Mouse (Mus musculus) neural tube, embryonic 11.5 days (tissue): Measurements from ENCODE around the gene Fhl1. TPM values are rescaled to one million over a fixed set of nuclear protein-coding genes. Genes with fewer than 3 reads are reported as not detected.

Source experiments
- ATAC-seq: fragments of 200-750 bp; cut with Nextera tagmentation; 2 replicates; pipeline ENCODE4 v1.8.0; 2017; ENCODE audit warnings: moderate number of reproducible peaks, mild to moderate bottlenecking, moderate TSS enrichment, moderate library complexity; ENCODE audit not compliant: insufficient read depth, low FRiP score, low TSS enrichment
- DNase-seq: peaks from one replicate; pipeline ENCODE4 v3.0.0-alpha.2; 2015; ENCODE audit warnings: low spot score
- H3K27ac ChIP-seq: fragments of 300-500 bp; sonication (generic); 2 replicates; pipeline ENCODE4 v1.5.1; 2014; ENCODE audit warnings: low read depth, mild to moderate bottlenecking, low read length
- H3K27me3 ChIP-seq: fragments of 300-500 bp; sonication (generic); 2 replicates; pipeline ENCODE4 v1.6.1; 2014; ENCODE audit warnings: mild to moderate bottlenecking, low read length, mixed read lengths; ENCODE audit not compliant: control insufficient read depth, insufficient read depth
- H3K36me3 ChIP-seq: fragments of 300-500 bp; sonication (generic); 2 replicates; pipeline ENCODE4 v1.6.1; 2014; ENCODE audit warnings: mild to moderate bottlenecking, low read length, moderate library complexity, mixed read lengths; ENCODE audit not compliant: control insufficient read depth, insufficient read depth
- H3K4me1 ChIP-seq: fragments of 300-500 bp; sonication (generic); 2 replicates; pipeline ENCODE4 v1.6.1; 2014; ENCODE audit warnings: low read length, mixed read lengths; ENCODE audit not compliant: control insufficient read depth, insufficient read depth
- H3K4me2 ChIP-seq: fragments of 300-500 bp; sonication (generic); 2 replicates; pipeline ENCODE4 v1.6.1; 2014; ENCODE audit warnings: low read depth, mild to moderate bottlenecking, moderate library complexity
- H3K4me3 ChIP-seq: fragments of 300-500 bp; sonication (generic); 2 replicates; pipeline ENCODE4 v1.5.1; 2014; ENCODE audit warnings: low read depth, low read length
- H3K9ac ChIP-seq: fragments of 300-500 bp; sonication (generic); 2 replicates; pipeline ENCODE4 v1.6.1; 2014; ENCODE audit warnings: mild to moderate bottlenecking, low read length
- H3K9me3 ChIP-seq: fragments of 300-500 bp; sonication (generic); 2 replicates; pipeline ENCODE4 v1.6.1; 2016; ENCODE audit warnings: low read length; ENCODE audit not compliant: control insufficient read depth
- WGBS: fragments of 180-500 bp; shearing (Covaris S2); extraction: QIAGEN DNeasy Blood & Tissue Kit; methylation state at CpG from one replicate; pipeline ENCODE4 v1.1.7; 2014; 5-methylcytosine and 5-hydroxymethylcytosine counted together
- polyA plus RNA-seq: library from polyadenylated mRNA; unstranded; fragments of >200 nt; fragmentation: Nextera tagmentation; extraction: Ambion mirVana; gene quantifications from 2 replicates; pipeline ENCODE4 v1.2.1, GENCODE M21; 2014

The Fhl1 gene
- polyA plus RNA-seq, 1 experiment from 2014 or later = 89.6 TPM

- 85% methylated on average over 8 of the region's 8 CpGs for WGBS
- Histone ChIP-seq H3K4me2 (no peak overlapping the region), H3K9ac (no peak overlapping the region), H3K27ac (no peak overlapping the region), H3K4me1 (no peaks in the 10 kb centered on the region), H3K27me3 (no peaks in the 10 kb centered on the region), H3K4me3 (no peak overlapping the region), H3K9me3 (no peaks in the 10 kb centered on the region), H3K36me3 (no peaks in the 10 kb centered on the region)
- ATAC-seq (no peak), DNase-seq (no peak)
Observed at GRCm38 (mm10) chrX:56703965-56704562, 27.5 kb upstream of the Fhl1 start.

- no peak overlapping the region for H3K9ac ChIP-seq
- no peak overlapping the region for H3K27ac ChIP-seq
- H3K9me3 ChIP-seq = no peaks in the 10 kb centered on the region
- 82% methylated on average over 6 of the region's 6 CpGs for WGBS
- H3K36me3 ChIP-seq = no peaks in the 10 kb centered on the region
- no peaks in the 10 kb centered on the region for H3K4me1 ChIP-seq
- no peak overlapping the region for H3K4me3 ChIP-seq
- ATAC-seq (no peak), DNase-seq (no peak)
- no peaks in the 10 kb centered on the region for H3K27me3 ChIP-seq
- no peak overlapping the region for H3K4me2 ChIP-seq
Observed at GRCm38 (mm10) chrX:56708592-56709370, 22.8 kb upstream of the Fhl1 start.

GRCm38 (mm10) chrX:56710522-56710921 lies 21.1 kb upstream of the Fhl1 start:
- no peaks in the 10 kb centered on the region for H3K9me3 ChIP-seq
- no peak overlapping the region for H3K9ac ChIP-seq
- 87% methylated on average over 1 of the region's 1 CpGs for WGBS
- no peak for ATAC-seq
- no peak overlapping the region for H3K4me3 ChIP-seq
- no peak for DNase-seq
- H3K4me2 ChIP-seq = no peak overlapping the region
- no peaks in the 10 kb centered on the region for H3K4me1 ChIP-seq
- H3K27me3 ChIP-seq = no peaks in the 10 kb centered on the region
- no peak overlapping the region for H3K27ac ChIP-seq
- no peaks in the 10 kb centered on the region for H3K36me3 ChIP-seq

GRCm38 (mm10) chrX:56712666-56713065 lies 18.9 kb upstream of the Fhl1 start:
- Histone ChIP-seq H3K4me3 (no peak overlapping the region), H3K9ac (no peak overlapping the region), H3K9me3 (no peaks in the 10 kb centered on the region), H3K27ac (no peak overlapping the region), H3K27me3 (no peaks in the 10 kb centered on the region), H3K4me1 (no peaks in the 10 kb centered on the region), H3K4me2 (no peak overlapping the region), H3K36me3 (no peaks in the 10 kb centered on the region)
- WGBS = 75% methylated on average over 1 of the region's 1 CpGs
- no peak for ATAC-seq
- no peak for DNase-seq

GRCm38 (mm10) chrX:56722559-56722958 lies 9.0 kb upstream of the Fhl1 start:
- no peak for ATAC-seq

GRCm38 (mm10) chrX:56728507-56728906 lies 3.1 kb upstream of the Fhl1 start:
- no peaks in the 10 kb centered on the region for H3K4me1 ChIP-seq
- no peaks in the 10 kb centered on the region for H3K36me3 ChIP-seq
- H3K9me3 ChIP-seq = no peaks in the 10 kb centered on the region
- ATAC-seq (no peak), DNase-seq (no peak)
- WGBS = 82% methylated on average over 3 of the region's 3 CpGs
- no peak overlapping the region for H3K27ac ChIP-seq
- H3K4me3 ChIP-seq = no peak overlapping the region
- H3K9ac ChIP-seq = no peak overlapping the region
- H3K27me3 ChIP-seq = no peaks in the 10 kb centered on the region
- no peak overlapping the region for H3K4me2 ChIP-seq

More at GRCm38 (mm10) chrX:56722559-56722958, 9.0 kb upstream of the Fhl1 start:
- Histone ChIP-seq H3K4me2 (no peak overlapping the region), H3K36me3 (no peaks in the 10 kb centered on the region), H3K27ac (no peak overlapping the region), H3K9ac (no peak overlapping the region), H3K4me1 (no peaks in the 10 kb centered on the region), H3K4me3 (no peak overlapping the region), H3K27me3 (no peaks in the 10 kb centered on the region), H3K9me3 (no peaks in the 10 kb centered on the region)
- DNase-seq = no peak
- 87% methylated on average over 8 of the region's 8 CpGs for WGBS

GRCm38 (mm10) chrX:56730828-56731305 lies 720 bp upstream of the Fhl1 start:
- ATAC-seq = peak; percentile 53
- WGBS = 19% methylated on average over 10 of the region's 10 CpGs
- H3K4me2 ChIP-seq = peak overlapping the region; percentile 43
- no peaks in the 10 kb centered on the region for H3K27me3 ChIP-seq
- no peaks in the 10 kb centered on the region for H3K9me3 ChIP-seq
- peak overlapping the region; percentile 47 for H3K4me3 ChIP-seq
- no peaks in the 10 kb centered on the region for H3K36me3 ChIP-seq
- no peaks in the 10 kb centered on the region for H3K4me1 ChIP-seq
- H3K9ac ChIP-seq = peak overlapping the region; percentile 61
- H3K27ac ChIP-seq = peak overlapping the region; percentile 70
- no peak for DNase-seq

- Histone ChIP-seq H3K27me3 (no peaks in the 10 kb centered on the region), H3K27ac (no peak overlapping the region), H3K36me3 (no peaks in the 10 kb centered on the region), H3K4me1 (no peaks in the 10 kb centered on the region), H3K4me2 (peak overlapping the region; percentile 49), H3K9ac (peak overlapping the region; percentile 66), H3K4me3 (peak overlapping the region; percentile 47), H3K9me3 (no peaks in the 10 kb centered on the region)
- DNase-seq (no peak), ATAC-seq (no peak)
- WGBS = 24% methylated on average over 3 of the region's 3 CpGs
Observed at GRCm38 (mm10) chrX:56732401-56732800, 814 bp downstream of the Fhl1 start.

- H3K4me2 ChIP-seq = no peak overlapping the region
- H3K4me1 ChIP-seq = no peaks in the 10 kb centered on the region
- no peak overlapping the region for H3K4me3 ChIP-seq
- no peak overlapping the region for H3K9ac ChIP-seq
- no peak overlapping the region for H3K27ac ChIP-seq
- no peaks in the 10 kb centered on the region for H3K27me3 ChIP-seq
- no peak for ATAC-seq
- no peaks in the 10 kb centered on the region for H3K9me3 ChIP-seq
- DNase-seq = no peak
- 21% methylated on average over 5 of the region's 5 CpGs for WGBS
- H3K36me3 ChIP-seq = no peaks in the 10 kb centered on the region
Observed at GRCm38 (mm10) chrX:56734436-56734835, 2.8 kb downstream of the Fhl1 start.
